Mouse (Mus musculus): ENCODE data around the gene Fam171a1.

The Fam171a1 gene

GRCm38 (mm10) chr2:3138308-3138707 lies 24.3 kb downstream of the Fam171a1 start:
- no peak for DNase-seq (ENCODE audit: low spot score)

GRCm38 (mm10) chr2:3139065-3139464 lies 25.0 kb downstream of the Fam171a1 start:
- no peak for DNase-seq (ENCODE audit: low spot score)

- DNase-seq (ENCODE audit: low spot score): no peak
Observed at GRCm38 (mm10) chr2:3139578-3139977, 25.6 kb downstream of the Fam171a1 start.

DNA sequence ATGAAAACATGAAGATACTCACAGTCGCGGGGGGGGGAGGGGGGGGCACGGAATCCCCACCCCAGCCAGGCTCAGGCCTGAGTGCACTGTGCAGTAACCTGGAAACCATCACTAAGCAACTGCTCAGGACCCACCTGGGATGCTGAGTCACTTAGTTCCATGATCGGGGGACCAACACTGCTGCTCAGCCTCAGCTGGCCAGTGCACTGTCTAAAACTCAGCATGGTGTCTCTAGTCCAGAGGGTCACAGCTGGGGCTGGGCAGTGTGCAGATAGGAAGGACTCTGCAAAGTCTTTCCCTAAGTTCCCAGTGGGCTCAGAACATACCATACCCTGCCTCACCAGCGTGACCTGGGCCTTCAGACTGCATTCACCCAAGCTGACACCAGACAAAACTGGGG lies 26.6 kb downstream of the Fam171a1 start:
- DNase-seq (ENCODE audit: low spot score): no peak

GRCm38 (mm10) chr2:3141804-3142203 lies 27.8 kb downstream of the Fam171a1 start:
- no peak for DNase-seq (ENCODE audit: low spot score)

DNA sequence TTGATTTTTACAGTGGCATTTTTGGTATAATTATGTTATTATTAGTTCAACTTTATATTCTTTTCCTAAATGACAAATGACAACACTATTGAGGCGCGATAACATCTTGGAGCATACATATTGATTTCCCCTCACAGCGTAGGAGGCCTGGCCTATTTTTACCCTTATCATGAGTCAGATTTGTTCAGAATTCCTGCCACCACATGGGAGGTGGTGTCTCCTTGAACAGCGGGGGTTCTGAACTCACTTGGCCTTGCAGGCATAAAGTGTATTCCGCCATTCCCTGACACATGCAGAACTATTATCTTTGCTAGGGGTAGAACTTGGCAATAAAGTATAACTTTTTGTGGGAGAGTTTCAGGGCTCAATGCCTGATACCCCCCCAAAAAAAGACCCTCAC lies 30.3 kb downstream of the Fam171a1 start:
- no peak for DNase-seq (ENCODE audit: low spot score)

DNA sequence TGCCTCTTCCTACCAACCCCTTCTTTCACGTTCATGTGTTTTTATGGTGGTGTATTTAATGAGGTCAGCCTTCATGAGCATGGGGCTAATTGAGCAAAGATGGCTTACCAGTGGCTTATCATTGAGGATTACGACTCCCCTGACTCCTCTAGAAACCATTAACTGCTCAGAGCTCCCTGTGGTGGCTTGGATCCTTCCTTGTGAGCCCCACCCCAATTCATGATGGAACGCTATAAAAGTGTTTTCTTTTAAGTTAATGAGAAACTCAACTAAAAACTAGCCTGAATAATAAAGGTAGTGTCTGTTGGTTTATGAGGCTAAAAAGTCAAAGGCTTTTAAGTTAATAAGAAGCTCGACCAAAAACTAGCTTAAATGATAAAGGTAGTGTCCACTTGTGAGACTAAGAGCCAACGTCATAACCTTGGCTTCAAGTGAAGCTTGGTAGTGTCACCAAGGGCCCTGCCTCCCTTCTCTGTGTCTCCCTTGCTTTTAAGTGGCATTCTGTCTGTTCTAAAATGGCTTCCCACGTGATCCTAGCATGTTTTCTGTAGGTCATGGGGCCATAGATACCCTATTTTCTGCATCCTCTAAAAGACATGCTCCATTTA lies 33.6 kb downstream of the Fam171a1 start:
- no peak for DNase-seq (ENCODE audit: low spot score)

DNA sequence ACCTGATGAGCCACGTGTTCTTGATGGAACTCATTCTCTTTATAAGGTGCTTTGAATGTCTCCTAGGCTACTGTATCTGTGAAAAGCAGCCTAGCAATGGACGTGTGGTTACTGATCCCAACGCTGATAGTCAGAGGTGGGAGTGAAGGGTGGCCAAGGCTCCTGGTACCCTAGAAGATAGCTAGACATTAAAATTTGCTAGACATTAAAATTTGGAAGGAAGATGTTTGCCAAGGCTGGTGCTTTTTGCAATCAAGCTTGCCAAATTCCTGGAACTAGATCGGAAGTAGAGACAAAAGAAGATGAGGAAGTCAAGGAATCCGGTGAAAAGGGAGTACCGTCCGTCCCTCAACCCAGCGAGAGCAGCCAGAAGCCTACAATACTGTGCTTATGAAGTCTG lies 34.7 kb downstream of the Fam171a1 start:
- DNase-seq (ENCODE audit: low spot score): no peak

DNA sequence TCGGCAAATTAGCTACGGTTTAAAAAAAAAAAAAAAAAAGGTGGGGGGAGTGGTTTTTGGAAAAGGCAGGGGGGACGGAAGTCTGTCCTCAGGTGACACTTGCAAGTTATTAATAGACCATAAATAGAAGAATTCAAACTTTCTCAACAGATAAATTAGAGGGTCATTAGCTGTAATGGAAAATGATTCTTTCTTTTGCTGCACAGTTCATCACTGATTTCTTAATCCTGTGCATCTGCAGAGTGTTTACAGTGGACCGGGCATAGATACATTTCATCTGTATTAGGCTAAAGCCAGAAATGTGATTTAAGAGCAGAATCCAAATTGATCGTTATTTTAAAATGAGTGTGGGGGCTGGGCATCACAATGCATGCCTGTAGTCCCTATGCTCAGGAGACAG lies 36.3 kb downstream of the Fam171a1 start:
- no peak for DNase-seq (ENCODE audit: low spot score)

GRCm38 (mm10) chr2:3151336-3151735 lies 37.3 kb downstream of the Fam171a1 start:
- DNase-seq (ENCODE audit: low spot score): no peak

DNA sequence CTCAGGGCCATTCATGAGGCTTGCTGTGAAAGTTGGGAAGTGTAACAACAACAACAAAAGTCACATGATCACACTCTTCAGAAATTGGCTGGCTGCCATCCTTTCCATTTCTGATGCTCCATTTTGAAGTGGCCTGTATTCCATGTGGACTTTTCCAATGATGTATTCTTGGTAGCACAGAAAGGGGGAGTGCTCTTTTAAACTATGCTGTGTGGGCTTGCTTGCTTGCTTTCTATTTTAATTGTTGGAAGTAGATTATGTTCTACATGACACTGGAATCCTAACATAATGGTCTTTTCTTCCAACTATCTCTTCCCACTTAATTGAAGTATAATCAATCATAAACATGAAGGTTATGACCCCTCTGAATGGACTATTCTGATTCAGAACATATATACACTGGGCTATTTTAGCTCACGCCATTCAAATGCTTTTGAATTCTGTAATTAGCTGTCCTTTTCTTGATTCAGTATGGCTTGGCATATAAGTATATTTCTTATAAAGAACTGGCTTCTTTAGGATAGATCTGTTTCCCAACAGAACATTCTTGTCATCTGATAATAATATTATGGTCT lies 40.2 kb downstream of the Fam171a1 start:
- no peak for DNase-seq (ENCODE audit: low spot score)

GRCm38 (mm10) chr2:3154986-3155385 lies 41.0 kb downstream of the Fam171a1 start:
- no peak for DNase-seq (ENCODE audit: low spot score)

GRCm38 (mm10) chr2:3157030-3157429 lies 43.0 kb downstream of the Fam171a1 start:
- DNase-seq (ENCODE audit: low spot score): no peak

DNA sequence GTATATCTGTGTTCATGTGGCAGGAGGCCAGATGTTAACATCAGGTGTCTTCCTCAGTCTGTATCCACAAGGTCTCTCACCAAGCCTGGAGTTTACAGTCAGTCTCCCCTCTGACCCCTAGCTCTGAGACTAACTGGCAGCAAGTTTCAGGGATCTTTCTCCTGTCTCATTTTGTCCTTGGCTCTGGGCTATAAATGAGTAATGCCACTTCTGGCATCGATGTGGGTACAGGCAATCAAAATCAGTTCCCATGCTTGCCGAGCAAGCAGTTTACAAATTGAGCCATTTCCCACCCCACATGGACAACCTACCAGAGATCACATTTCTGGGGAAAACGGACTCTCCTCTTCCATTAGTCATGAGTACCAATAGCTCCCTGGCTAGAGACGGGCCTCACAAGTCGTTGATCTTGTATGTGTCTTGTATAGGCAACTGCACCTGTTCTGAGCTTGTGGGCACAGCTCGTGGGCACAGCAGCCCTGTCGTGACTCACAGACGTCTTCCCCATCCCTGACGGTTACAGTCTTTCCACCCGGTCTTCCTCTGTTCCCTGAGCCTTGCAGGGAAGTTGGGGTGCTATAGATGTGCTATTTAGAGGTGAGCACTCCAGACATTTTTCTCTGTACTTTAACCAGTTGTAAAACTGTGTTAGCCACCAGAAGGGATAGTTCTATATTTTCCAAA lies 43.8 kb downstream of the Fam171a1 start:
- no peak for DNase-seq (ENCODE audit: low spot score)

- no peak for DNase-seq (ENCODE audit: low spot score)
Observed at GRCm38 (mm10) chr2:3158682-3159412, 44.8 kb downstream of the Fam171a1 start.

- DNase-seq (ENCODE audit: low spot score): no peak
Observed at GRCm38 (mm10) chr2:3161578-3161977, 47.6 kb downstream of the Fam171a1 start.

DNA sequence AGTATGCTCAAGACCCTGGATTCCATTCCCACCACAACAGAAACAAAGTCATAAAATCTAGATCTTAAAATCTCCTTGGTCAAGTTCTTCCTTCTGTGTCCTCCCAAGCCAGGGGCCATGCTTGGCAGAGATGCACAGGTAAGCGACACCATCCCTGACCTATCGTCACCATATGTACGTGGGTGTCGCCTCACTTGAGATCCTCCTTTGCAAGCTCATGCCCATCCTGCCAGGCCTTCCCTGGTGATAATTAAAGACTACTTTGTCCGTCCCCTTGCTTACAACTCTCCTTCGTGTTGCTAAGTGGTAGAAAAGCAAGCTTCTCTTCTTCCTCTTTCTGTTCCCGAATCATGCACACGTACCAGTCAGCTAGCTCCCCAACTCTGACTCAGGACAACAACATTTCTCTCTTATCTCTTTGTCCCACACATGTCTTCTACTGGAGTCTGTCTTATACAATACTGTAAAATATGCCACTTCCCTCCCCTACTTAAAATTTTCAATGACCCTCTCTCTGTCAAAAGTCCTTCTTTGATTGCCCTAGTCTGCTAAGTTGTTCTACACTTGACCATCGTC lies 49.6 kb downstream of the Fam171a1 start:
- no peak for DNase-seq (ENCODE audit: low spot score)

GRCm38 (mm10) chr2:3165037-3165600 lies 51.1 kb downstream of the Fam171a1 start:
- DNase-seq (ENCODE audit: low spot score): no peak

DNA sequence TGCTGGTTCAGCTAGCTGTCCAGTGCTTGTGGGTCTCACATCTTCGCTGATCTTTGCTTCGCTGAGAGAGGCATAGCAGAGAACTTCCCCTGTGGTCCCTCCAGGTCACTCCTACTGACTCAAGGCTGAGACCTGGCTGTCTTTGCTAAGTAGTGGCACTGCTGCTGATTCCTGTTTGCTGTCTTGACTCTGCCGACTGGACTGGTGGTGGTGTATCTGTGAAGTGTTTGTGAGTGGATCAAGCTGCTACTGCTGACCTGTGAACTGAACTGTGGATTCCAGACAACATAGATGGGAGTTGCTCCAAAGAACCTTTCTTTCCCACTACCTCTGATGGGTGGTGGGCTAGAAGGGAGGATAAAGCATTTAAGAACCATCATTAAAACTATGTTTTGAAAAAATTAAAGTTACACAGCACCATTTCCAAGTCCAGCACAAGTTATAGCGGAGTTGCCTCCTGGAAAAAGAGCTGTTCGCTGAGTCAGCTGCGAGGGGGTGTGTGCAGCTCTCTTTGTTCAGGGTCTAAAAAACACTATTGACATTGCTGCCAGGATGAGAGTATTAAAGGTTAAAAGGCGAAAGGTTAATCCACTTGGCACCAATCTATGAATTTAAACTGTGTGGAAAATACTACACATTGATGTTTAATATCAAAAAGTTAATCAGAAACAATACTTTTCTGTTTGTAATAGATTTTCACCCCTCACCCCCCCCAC lies 52.0 kb downstream of the Fam171a1 start:
- no peak for DNase-seq (ENCODE audit: low spot score)

GRCm38 (mm10) chr2:3168719-3169402 lies 54.8 kb downstream of the Fam171a1 start:
- no peak for DNase-seq (ENCODE audit: low spot score)

- no peak for DNase-seq (ENCODE audit: low spot score)
Observed at GRCm38 (mm10) chr2:3169403-3169747, 55.4 kb downstream of the Fam171a1 start.

Data from urinary bladder, postnatal 25 days (tissue).